Mouse (Mus musculus) heart, adult 2 months (tissue): Measurements from ENCODE around the gene Ttll7. TPM values are rescaled to one million over a fixed set of nuclear protein-coding genes. Genes with fewer than 3 reads are reported as not detected.

Experiments used
- DNase-seq, 2 experiments: peaks; one replicate each; pipeline ENCODE4 v3.0.0; 2021
- H3K27ac ChIP-seq: fragments of 200-600 bp; 2 replicates; pipeline ENCODE4 v1.8.1; 2022
- H3K27me3 ChIP-seq: fragments of 200-500 bp; 2 replicates; pipeline ENCODE4 v1.6.1; 2012; ENCODE audit warnings: mild to moderate bottlenecking, low read length, inconsistent platforms, mixed read lengths; ENCODE audit not compliant: control insufficient read depth, insufficient read depth
- H3K36me3 ChIP-seq: fragments of 200-500 bp; 2 replicates; pipeline ENCODE4 v1.6.1; 2012; ENCODE audit warnings: low read length, inconsistent platforms; ENCODE audit not compliant: control insufficient read depth, insufficient read depth
- H3K4me1 ChIP-seq: fragments of 200-500 bp; 2 replicates; pipeline ENCODE4 v1.6.1; 2011; ENCODE audit warnings: low read length; ENCODE audit not compliant: control insufficient read depth, insufficient read depth
- H3K4me3 ChIP-seq: fragments of 200-600 bp; 2 replicates; pipeline ENCODE4 v1.8.1; 2022
- H3K79me2 ChIP-seq: fragments of 200-500 bp; replicated peaks from 2 replicates; pipeline ENCODE4 v1.6.1; 2012; ENCODE audit warnings: mild to moderate bottlenecking, inconsistent platforms, low read length, moderate library complexity, mixed read lengths; ENCODE audit not compliant: control insufficient read depth, insufficient read depth
- H3K9ac ChIP-seq: fragments of 200-500 bp; 2 replicates; pipeline ENCODE4 v1.6.1; 2012; ENCODE audit warnings: low read depth, mild to moderate bottlenecking, control low read depth, inconsistent platforms, low read length, mixed read lengths
- CTCF ChIP-seq: fragments of 200-600 bp; IDR thresholded peaks from 2 replicates; pipeline ENCODE4 v1.8.1; 2022; ENCODE audit warnings: antibody characterized with exemption, mild to moderate bottlenecking, moderate library complexity
- EP300 ChIP-seq: fragments of 200-500 bp; IDR thresholded peaks from 2 replicates; pipeline ENCODE4 v1.6.1; 2011; ENCODE audit warnings: low read depth, low read length, control low read depth; ENCODE audit not compliant: insufficient read depth
- POLR2A ChIP-seq: fragments of 200-500 bp; IDR thresholded peaks from 2 replicates; pipeline ENCODE4 v1.6.1; 2011; ENCODE audit warnings: mild to moderate bottlenecking, low read depth, low read length, control low read depth; ENCODE audit not compliant: insufficient read depth
- WGBS: fragments of 180-500 bp; shearing (Covaris S2); methylation state at CpG from one replicate; pipeline ENCODE4 v1.1.7; 2018; 5-methylcytosine and 5-hydroxymethylcytosine counted together
- intact Hi-C: fragments of 180-260 bp; cut with DNase I; formaldehyde crosslinking; loops from one replicate; pipeline ENCODE4 v1.15.1; 2025
- polyA plus RNA-seq: library from polyadenylated mRNA; depleted of rRNA; stranded (reverse); fragments of >200 nt; gene quantifications from 2 replicates; pipeline ENCODE4 v1.2.3, GENCODE M21; 2012
- total RNA-seq, 2 experiments: library from RNA; stranded (reverse); gene quantifications; 2 replicates each; pipeline ENCODE4 v1.2.3; 2021

The Ttll7 gene
- total and polyA plus RNA-seq, 3 experiments: 1.6 to 6.1 (median 4.3) TPM

- no peaks in the 10 kb centered on the region for H3K36me3 ChIP-seq
Observed at GRCm38 (mm10) chr3:146857373-146857772, 5.2 kb downstream of the Ttll7 start.

GRCm38 (mm10) chr3:146860308-146860707, 8.1 kb downstream of the Ttll7 start:
- DNase-seq: no peak
- no peak overlapping the region for H3K9ac ChIP-seq
- intact Hi-C loops: loop anchor here (5.0 kb wide), 1 partner anchor 37 kb away; no protein-coding TSS in a partner anchor
- no peaks in the 10 kb centered on the region for H3K27me3 ChIP-seq
- no peak overlapping the region for H3K27ac ChIP-seq
- H3K4me1 ChIP-seq: no peaks in the 10 kb centered on the region
- H3K4me3 ChIP-seq: no peak overlapping the region
- TF ChIP-seq EP300: no peak
- no peak for TF ChIP-seq POLR2A
- TF ChIP-seq CTCF: no peak
- H3K36me3 ChIP-seq: no peaks in the 10 kb centered on the region
- WGBS: 91% methylated on average over 2 of the region's 2 CpGs
- no peaks in the 10 kb centered on the region; the same call in 1 of the 2 replicates for H3K79me2 ChIP-seq

More at GRCm38 (mm10) chr3:146857373-146857772, 5.2 kb downstream of the Ttll7 start:
- intact Hi-C loops: no loop called here
- H3K27ac ChIP-seq: no peak overlapping the region
- no peak overlapping the region for H3K9ac ChIP-seq
- no peak overlapping the region for H3K4me3 ChIP-seq
- TF ChIP-seq EP300 (no peak), POLR2A (no peak), CTCF (no peak)
- H3K79me2 ChIP-seq: no peaks in the 10 kb centered on the region; the same call in 1 of the 2 replicates
- DNase-seq: no peak
- no peaks in the 10 kb centered on the region for H3K4me1 ChIP-seq
- H3K27me3 ChIP-seq: no peaks in the 10 kb centered on the region
- WGBS: 83% methylated on average over 10 of the region's 10 CpGs

GRCm38 (mm10) chr3:146866563-146866962, 14.4 kb downstream of the Ttll7 start:
- Histone ChIP-seq H3K4me1 (no peaks in the 10 kb centered on the region), H3K27me3 (no peaks in the 10 kb centered on the region), H3K79me2 (no peaks in the 10 kb centered on the region; the same call in 1 of the 2 replicates), H3K36me3 (no peaks in the 10 kb centered on the region), H3K4me3 (no peak overlapping the region), H3K9ac (no peak overlapping the region), H3K27ac (no peak overlapping the region)
- DNase-seq: no peak
- WGBS: 46% methylated on average over 4 of the region's 4 CpGs
- TF ChIP-seq EP300: no peak
- peak; percentile 50 for TF ChIP-seq CTCF
- no peak for TF ChIP-seq POLR2A
- intact Hi-C loops: no loop called here

GRCm38 (mm10) chr3:146871954-146872353, 19.8 kb downstream of the Ttll7 start:
- H3K79me2 ChIP-seq: no peaks in the 10 kb centered on the region
- H3K9ac ChIP-seq: no peak overlapping the region
- no peak for DNase-seq
- H3K27ac ChIP-seq: no peak overlapping the region
- intact Hi-C loops: no loop called here
- no peak overlapping the region for H3K4me3 ChIP-seq
- 79% methylated on average over 3 of the region's 3 CpGs for WGBS
- H3K4me1 ChIP-seq: peaks cover 3% of the 10 kb centered on the region
- H3K27me3 ChIP-seq: no peaks in the 10 kb centered on the region
- no peaks in the 10 kb centered on the region for H3K36me3 ChIP-seq
- TF ChIP-seq CTCF: no peak
- TF ChIP-seq EP300: no peak
- no peak for TF ChIP-seq POLR2A

GRCm38 (mm10) chr3:146875929-146876328, 23.8 kb downstream of the Ttll7 start:
- H3K79me2 ChIP-seq: no peaks in the 10 kb centered on the region
- TF ChIP-seq POLR2A: no peak
- no peak for TF ChIP-seq CTCF
- TF ChIP-seq EP300: no peak
- 15% methylated on average over 2 of the region's 2 CpGs for WGBS
- H3K4me1 ChIP-seq: peaks cover 3% of the 10 kb centered on the region
- peak in 1 of 2 experiments; percentile 14 for DNase-seq
- H3K27ac ChIP-seq: peak overlapping the region; percentile 29
- H3K9ac ChIP-seq: no peak overlapping the region
- intact Hi-C loops: no loop called here
- no peak overlapping the region for H3K4me3 ChIP-seq
- H3K27me3 ChIP-seq: no peaks in the 10 kb centered on the region
- no peaks in the 10 kb centered on the region for H3K36me3 ChIP-seq

GRCm38 (mm10) chr3:146893931-146894330, 41.8 kb downstream of the Ttll7 start:
- no peaks in the 10 kb centered on the region for H3K79me2 ChIP-seq
- TF ChIP-seq EP300 (no peak), POLR2A (no peak), CTCF (no peak)
- H3K4me1 ChIP-seq: no peaks in the 10 kb centered on the region
- no peak overlapping the region for H3K27ac ChIP-seq
- intact Hi-C loops: no loop called here
- no peaks in the 10 kb centered on the region for H3K27me3 ChIP-seq
- H3K36me3 ChIP-seq: no peaks in the 10 kb centered on the region
- no peak overlapping the region for H3K9ac ChIP-seq
- no peak overlapping the region for H3K4me3 ChIP-seq
- WGBS: 87% methylated on average over 13 of the region's 13 CpGs
- no peak for DNase-seq
